Mouse (Mus musculus): Measurements from ENCODE around the gene Gm21981. TPM values are rescaled to one million over a fixed set of nuclear protein-coding genes. Genes with fewer than 3 reads are reported as not detected.

The Gm21981 gene
- total RNA-seq (2021) = 1 to 10 TPM; 3.1 to 4.1 TPM
- long read RNA-seq, experiment 1 = 0 reads
- long read RNA-seq, experiment 2, partial matches to known transcripts = 2 of 2 reads
- long read RNA-seq, experiment 2, other reads (novel, unspliced or antisense) = 0 of 2 reads

DNA sequence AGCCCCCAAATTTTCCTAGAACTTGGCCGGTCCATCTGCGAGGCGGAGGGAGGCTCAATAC, at the start of gene Gm21981:
TSS of gene Gm21981 (minus strand) at position 14 of the 61 bp plus-strand sequence.
- DNase-seq (ENCODE audit: extremely low spot score in 1 of 2, low spot score in 2 of 2) = no peak
- intact Hi-C loops (cut with DNase I) = no loop called here
- peak within 1 kb of the TSS; percentile 85 for H3K27ac ChIP-seq
- no peak for TF ChIP-seq CTCF (IDR thresholded peaks at IDR 0.05)
- H3K4me3 ChIP-seq = peak within 1 kb of the TSS; percentile 79

DNA sequence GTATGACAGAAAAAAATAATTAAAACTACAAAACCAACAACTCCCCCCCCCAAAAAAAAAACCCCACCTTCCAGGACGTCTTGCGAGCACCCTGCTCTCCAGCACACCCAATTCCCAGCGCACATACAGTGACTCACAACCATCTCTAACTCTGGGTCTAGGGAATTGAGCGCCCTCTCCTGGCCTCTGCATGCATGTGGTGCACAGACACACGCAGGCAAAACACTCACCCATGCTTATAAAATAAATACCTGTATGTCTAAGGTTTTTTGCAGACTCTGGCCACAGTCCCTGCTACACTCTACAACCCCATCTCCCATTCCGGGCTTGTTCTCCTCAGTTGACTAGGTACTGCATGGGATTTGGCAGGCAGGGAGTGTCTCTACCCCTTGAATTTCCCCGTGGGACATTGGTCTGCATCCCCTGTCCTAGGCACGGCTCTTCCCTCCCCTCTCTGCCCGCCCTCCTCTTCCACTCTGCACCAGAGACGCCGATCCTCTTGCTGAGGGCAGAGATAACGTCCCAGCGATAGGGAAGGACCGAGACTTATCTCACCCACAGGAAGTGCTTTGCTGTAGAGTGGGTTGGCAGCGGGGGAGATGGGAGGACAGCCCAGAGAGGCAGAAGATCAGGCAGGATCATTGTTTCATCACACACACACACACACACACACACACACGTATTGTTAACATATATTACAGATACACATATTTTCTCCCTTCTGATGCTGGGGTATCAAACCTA, 48.9 kb upstream of the Gm21981 start:
- Histone ChIP-seq H3K4me3 (no peak overlapping the region), H3K27ac (no peak overlapping the region)
- DNase-seq (ENCODE audit: extremely low spot score in 1 of 2, low spot score in 2 of 2) = no peak
- TF ChIP-seq CTCF (IDR thresholded peaks at IDR 0.05) = peak; percentile 37
- intact Hi-C loops (cut with DNase I) = no loop called here

DNA sequence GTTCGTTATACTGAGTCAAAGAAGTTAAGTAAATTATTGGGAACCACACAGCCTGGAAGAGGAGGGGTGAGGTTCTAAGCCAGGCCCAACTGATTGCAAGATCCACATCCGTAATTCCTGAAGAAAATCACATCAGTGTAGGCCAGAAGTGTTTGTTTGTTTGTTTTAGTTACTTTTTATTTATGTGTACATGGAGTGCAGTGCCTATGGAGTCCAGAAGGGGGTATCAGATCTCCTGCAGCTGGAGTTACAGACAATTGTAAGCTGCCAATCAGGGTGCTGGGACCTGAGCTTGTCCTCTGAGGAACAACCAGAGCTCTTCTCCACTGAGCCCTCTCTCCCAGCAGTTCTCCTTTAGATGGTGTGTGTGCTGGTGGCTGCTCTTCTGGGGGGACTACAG, 45.9 kb upstream of the Gm21981 start:
- peak overlapping the region; percentile 36 for H3K27ac ChIP-seq
- peak; percentile 23 for TF ChIP-seq CTCF (IDR thresholded peaks at IDR 0.05)
- intact Hi-C loops (cut with DNase I) = no loop called here
- no peak for DNase-seq (ENCODE audit: extremely low spot score in 1 of 2, low spot score in 2 of 2)
- no peak overlapping the region for H3K4me3 ChIP-seq

DNA sequence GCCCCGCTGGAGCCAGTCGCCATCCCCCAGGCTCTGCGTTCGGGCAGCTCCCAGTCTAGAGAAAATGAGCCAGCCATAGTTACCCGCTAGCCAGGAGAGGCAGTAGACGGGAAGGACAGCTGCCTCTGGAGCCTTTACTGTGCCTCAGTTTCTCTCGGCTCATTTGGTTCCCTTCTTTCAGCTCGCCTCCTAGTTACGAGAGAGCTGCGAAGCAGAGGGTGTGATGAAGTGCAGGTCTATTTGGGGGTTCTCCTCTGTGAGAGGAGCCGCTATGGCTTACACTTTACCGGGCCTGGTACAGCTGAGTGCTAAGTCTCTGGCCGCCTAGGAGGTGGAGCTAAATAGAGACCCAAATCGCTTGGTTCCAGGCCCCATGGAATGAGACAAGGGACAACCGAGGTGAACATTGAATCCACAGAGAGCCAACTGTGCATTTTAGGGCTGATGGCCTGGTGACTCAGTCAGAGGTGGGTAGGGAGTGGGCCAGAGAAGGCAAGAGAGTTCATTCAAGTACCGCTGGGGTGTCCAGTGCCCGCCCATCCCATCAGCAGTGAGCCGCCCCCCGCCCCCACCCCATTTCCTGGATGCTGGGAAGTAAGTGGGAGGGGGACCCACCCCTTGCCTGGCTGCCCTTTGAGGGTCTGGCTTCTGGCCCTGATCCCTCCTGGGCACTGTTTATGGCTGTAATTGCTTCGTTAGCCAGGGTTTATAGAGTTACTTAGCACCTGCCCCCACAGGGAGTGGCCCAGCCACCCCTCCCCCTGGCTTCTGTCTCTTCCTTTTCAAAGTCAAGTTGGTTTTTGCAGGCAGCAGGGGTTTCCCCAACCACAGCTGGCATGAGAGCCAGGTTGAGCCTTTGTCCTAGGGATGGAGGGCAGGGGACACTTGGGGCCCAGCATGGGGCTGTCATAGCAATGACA, 44.9 kb upstream of the Gm21981 start:
- TF ChIP-seq CTCF (IDR thresholded peaks at IDR 0.05) = no peak
- peak overlapping the region; percentile 87 for H3K27ac ChIP-seq
- intact Hi-C loops (cut with DNase I) = loop anchor here (5.0 kb wide), 1 partner anchor 363 kb away; no protein-coding TSS in a partner anchor

DNA sequence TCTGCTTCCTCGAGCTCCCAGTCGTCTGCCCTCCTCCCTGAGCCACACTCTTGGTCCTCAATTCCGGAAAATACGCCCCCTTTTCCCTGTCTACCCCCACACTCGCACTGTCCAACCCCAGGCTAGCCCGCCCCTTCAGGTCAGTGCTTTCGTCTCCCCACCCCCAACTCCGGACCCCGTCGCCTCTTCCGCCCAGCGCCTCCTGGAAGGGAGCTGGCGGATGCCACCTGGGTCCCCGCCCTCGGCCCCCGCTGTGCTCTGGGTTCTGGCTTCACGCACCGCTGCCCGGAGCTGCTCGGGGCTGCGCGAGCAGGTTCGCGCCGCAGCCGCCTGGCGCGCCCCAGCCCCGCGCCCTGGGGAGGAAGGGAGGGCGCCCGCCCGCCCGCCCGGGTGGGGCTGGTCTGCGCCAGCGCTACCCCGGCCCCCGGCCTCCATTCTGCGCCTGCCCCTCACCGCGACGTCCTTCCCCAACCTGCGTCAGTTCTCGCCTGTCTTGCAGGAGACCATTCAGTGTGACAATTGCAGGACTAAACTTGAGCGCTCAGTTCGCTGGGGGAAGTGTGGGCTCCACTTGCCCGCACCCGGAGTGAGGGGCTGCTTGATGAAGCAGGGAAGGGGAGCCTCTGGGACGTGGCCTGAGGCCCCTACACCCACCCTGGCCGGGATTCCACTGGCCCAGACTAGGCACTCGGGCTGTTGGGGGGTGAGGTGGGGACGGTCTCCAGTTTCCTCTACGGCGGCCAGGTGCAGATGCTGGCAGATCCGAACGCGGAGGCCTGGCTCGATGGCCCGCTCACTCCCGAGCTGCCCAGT, 44.0 kb upstream of the Gm21981 start:
- intact Hi-C loops (cut with DNase I) = loop anchor here (5.0 kb wide), 1 partner anchor 364 kb away; no protein-coding TSS in a partner anchor
- no peak; the same call in 1 of the 2 replicates for TF ChIP-seq CTCF (IDR thresholded peaks at IDR 0.05)
- Histone ChIP-seq H3K27ac (peak overlapping the region; percentile 87), H3K4me3 (peak overlapping the region; percentile 76)
- no peak for DNase-seq (ENCODE audit: extremely low spot score in 1 of 2, low spot score in 2 of 2)

More for the DNA sequence above, 44.9 kb upstream of the Gm21981 start:
- H3K4me3 ChIP-seq = peak overlapping the region; percentile 76
- no peak for DNase-seq (ENCODE audit: extremely low spot score in 1 of 2, low spot score in 2 of 2)

DNA sequence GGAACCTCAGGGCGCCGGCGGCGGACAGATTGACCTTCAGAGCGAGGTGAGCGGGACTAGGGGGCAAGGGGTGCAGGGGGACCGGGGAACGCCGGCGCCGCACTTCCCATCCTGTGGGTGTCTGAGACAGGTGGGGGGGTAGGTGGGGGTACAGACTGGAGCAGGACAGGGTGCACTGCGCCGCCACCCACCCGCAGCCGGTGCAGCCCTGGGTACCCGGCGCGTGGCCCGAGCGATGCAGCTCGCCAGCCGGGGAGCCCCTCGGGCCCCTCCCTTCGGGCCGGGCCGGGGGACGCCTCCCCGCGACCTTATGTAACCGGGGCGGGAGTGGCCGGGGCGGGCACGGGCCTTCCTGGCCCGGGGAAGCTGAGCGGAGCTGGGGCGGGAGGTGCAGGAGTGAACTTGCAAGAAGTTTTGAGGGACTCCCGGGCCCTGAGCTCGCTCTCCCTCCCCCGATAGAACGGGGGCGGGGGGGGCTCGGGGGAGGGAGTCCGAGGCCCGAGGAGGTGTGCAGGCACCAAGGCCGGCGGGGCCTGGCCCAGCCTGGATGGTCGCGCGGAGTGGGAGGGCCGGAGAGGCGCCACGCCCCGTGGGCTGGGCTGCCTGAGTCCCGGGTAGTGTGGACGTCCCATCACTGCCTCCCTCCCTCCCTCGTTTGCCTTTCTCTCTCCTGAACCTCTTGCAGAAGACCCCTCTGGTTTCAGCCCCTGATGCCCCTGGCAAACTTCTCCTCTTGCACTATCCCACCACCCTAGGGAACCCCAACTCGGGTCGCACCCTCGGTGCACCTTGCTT, 43.2 kb upstream of the Gm21981 start:
- intact Hi-C loops (cut with DNase I) = loop anchor here (2.0 to 5.0 kb wide), 2 partner anchors 55 to 365 kb away; no protein-coding TSS in a partner anchor
- peak; percentile 64 to 80 for DNase-seq (ENCODE audit: extremely low spot score in 1 of 2, low spot score in 2 of 2)
- Histone ChIP-seq H3K4me3 (peak overlapping the region; percentile 76), H3K27ac (peak overlapping the region; percentile 87)
- TF ChIP-seq CTCF (IDR thresholded peaks at IDR 0.05) = no peak

DNA sequence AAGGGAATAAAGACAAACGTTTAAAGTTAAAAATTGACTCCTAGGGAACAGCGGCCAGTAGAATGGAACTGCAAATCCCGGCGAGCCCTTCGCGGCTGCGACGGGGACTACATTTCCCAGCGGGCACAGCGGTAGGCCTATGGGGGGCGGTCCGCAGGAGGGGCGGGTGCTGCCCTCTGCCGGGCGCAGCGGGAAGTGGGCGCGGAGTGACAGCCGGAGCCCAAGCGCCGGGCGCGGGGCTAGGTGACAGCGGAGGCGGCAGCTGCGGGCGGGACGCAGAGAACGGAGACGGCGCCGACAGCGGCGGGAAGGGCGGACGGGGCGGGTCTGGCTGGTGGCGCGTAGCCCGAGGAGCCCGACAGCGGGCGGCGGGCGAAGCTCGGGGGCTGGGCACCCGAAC, 42.6 kb upstream of the Gm21981 start, which contains the start of gene Tfeb:
TSS of gene Tfeb (plus strand) at position 175 of the 400 bp plus-strand sequence.
- peak within 1 kb of the TSS; percentile 76 for H3K4me3 ChIP-seq
- TF ChIP-seq CTCF (IDR thresholded peaks at IDR 0.05) = no peak; the same call in none of the 2 replicates
- intact Hi-C loops (cut with DNase I) = loop anchor here (2.0 to 5.0 kb wide), 2 partner anchors 56 to 365 kb away; no protein-coding TSS in a partner anchor
- DNase-seq (ENCODE audit: extremely low spot score in 1 of 2, low spot score in 2 of 2) = peak; percentile 98
- H3K27ac ChIP-seq = peak within 1 kb of the TSS; percentile 87

DNA sequence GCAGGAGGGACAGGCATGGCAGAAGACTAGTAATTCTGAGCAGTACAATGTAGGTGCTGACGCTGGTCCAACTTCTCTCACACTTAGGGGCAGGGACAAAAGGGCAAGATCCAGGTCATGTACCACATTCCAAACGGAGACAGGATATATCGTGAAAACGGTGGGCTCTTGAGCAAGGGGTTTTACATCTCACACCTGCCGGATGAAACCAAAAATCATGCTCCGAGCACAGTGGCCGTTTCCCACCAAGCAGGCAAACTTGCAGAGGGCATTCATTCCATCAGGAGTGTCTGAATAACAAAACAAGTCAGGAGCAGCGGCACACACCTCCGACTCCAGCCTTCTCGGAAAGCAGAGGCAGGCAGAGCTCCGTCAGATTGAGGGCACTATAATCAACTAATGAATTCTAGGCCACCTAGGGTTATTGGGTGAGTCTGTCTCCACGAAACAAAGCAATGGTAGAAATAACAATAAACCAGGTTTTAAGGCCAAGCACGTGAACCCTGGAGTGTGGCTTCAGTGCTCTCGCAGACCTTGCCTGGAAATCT, 41.4 kb upstream of the Gm21981 start:
- no peak for TF ChIP-seq CTCF (IDR thresholded peaks at IDR 0.05)
- intact Hi-C loops (cut with DNase I) = loop anchor here (2.0 to 5.0 kb wide), 2 partner anchors 57 to 367 kb away; no protein-coding TSS in a partner anchor

DNA sequence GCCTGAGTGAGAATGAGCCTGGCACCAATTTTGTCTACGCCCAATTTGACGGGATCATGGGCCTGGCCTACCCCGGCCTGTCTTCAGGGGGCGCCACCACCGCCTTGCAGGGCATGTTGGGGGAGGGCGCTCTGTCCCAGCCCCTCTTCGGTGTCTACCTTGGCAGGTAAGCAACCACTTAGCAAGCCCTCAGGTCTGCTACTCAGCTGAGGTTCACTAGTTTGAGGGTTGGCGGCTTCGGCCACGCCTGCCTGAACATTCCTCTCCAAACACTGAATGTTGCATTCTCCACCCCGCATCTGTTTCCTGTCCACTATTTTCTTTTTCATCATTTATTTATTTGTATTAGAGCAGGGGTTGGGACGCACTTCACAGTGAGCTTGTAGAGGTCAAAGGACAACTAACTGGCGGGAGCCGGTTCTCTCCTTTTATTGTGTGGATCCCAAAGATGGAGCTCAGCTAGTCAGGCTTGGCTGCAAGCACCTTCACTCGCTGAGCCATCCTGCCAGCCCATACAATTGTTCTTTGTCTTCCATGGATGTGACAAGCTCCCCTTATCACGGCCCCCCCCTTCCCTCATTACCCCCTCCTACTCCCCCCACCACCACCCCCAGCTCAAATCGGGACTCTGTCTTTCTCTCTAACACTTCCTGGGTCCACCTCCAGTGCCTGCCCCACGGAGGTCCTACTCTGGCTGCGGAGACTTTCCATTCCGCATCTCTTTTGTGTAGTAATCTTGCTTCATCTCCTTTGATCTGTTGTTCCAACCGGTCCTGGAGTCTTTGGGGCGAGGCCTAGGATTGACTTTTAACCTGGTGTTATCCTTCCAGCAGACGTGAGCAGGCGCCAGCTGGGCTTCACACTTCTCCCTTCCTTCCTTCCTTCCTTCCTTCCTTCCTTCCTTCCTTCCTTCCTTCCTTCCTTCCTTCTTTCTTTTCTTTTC, 36.6 kb upstream of the Gm21981 start:
- DNase-seq (ENCODE audit: extremely low spot score in 1 of 2, low spot score in 2 of 2) = no peak
- intact Hi-C loops (cut with DNase I) = no loop called here
- Histone ChIP-seq H3K4me3 (no peak overlapping the region), H3K27ac (no peak overlapping the region)
- no peak; the same call in 1 of the 2 replicates for TF ChIP-seq CTCF (IDR thresholded peaks at IDR 0.05)

More for the DNA sequence above, 41.4 kb upstream of the Gm21981 start:
- no peak for DNase-seq (ENCODE audit: extremely low spot score in 1 of 2, low spot score in 2 of 2)
- Histone ChIP-seq H3K27ac (no peak overlapping the region), H3K4me3 (no peak overlapping the region)
